Mouse (Mus musculus): ENCODE measurements around the gene Tjp2. TPM values are rescaled to one million over a fixed set of nuclear protein-coding genes. Genes with fewer than 3 reads are reported as not detected.
"Not testable (repeated sequence)": the region's sequence is repeated elsewhere in the genome, so short reads cannot be mapped to it uniquely, and the experiment has no call there.

The Tjp2 gene
- polyA plus RNA-seq, 1 experiment from 2014 or later, result 10.1 TPM

DNA sequence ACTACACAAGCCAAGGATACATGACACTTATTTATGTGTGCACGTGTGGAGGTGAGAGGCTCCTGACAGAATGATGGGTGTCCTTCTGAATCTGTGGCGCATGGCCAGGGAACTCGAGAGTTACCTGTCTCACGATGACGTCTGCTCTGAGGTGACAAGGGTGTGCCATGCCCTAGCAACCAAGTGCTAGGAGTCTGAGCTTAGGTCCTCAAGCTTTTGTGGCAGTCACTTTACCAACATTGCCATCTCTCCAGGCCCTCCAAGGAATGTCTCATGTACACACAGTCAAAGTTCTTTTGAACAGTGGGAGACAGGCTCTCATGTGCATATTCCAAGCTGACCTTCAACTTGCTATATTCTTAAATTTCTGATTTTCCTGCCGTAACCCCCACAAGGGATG lies 33.1 kb upstream of the Tjp2 start:
- H3K4me1 ChIP-seq, result no peaks in the 10 kb centered on the region
- no peak overlapping the region for H3K9ac ChIP-seq (replicated peaks)
- WGBS, result 96% methylated on average over 6 of the region's 6 CpGs
- H3K27ac ChIP-seq (replicated peaks), result no peak overlapping the region
- H3K9me3 ChIP-seq (replicated peaks), result no peaks in the 10 kb centered on the region
- no peak for ATAC-seq (ENCODE audit: low FRiP score)
- no peaks in the 10 kb centered on the region for H3K27me3 ChIP-seq (replicated peaks)
- H3K4me3 ChIP-seq (replicated peaks), result no peak overlapping the region
- H3K4me2 ChIP-seq, result no peak overlapping the region
- H3K36me3 ChIP-seq, result 0 out of 2 replicates have a peak, but pooled peaks cover 3% of the 10 kb centered on the region

DNA sequence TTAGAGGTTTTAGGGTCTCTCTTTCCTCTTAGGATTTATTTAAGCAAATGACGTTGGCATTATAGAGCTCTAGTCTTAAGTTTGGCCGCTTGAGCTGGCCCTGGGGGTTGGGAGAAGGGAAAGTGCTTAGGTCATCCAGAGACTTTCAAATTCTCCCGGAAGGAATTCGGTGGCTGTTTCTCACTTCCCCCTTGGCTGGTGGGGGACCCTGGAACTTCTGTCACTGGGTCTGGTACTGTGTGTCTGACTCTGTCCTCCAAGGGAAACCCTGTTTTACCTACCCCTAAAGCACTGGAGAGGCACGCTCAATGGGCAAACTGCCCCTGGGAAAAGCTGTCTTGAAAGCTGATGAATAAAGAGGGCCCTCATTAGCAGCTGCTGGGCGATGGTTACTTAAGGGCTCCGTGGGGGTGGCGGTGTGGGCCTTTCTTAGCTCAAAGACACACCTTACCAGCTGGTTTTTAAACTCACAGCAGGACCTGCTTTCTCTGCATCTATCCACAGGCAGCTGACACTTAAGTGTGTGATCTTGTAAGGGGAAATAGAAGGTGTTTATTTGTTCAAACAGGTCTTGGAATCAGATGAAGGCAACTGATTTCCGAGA lies 28.9 kb upstream of the Tjp2 start:
- H3K27ac ChIP-seq (replicated peaks), result no peak overlapping the region
- no peaks in the 10 kb centered on the region for H3K9me3 ChIP-seq (replicated peaks)
- peaks cover 6% of the 10 kb centered on the region for H3K4me1 ChIP-seq
- 33% methylated on average over 9 of the region's 9 CpGs for WGBS
- H3K4me3 ChIP-seq (replicated peaks), result no peak overlapping the region
- H3K4me2 ChIP-seq, result no peak overlapping the region
- H3K36me3 ChIP-seq, result no peaks in the 10 kb centered on the region
- H3K27me3 ChIP-seq (replicated peaks), result no peaks in the 10 kb centered on the region
- ATAC-seq (ENCODE audit: low FRiP score), result no peak
- H3K9ac ChIP-seq (replicated peaks), result no peak overlapping the region

DNA sequence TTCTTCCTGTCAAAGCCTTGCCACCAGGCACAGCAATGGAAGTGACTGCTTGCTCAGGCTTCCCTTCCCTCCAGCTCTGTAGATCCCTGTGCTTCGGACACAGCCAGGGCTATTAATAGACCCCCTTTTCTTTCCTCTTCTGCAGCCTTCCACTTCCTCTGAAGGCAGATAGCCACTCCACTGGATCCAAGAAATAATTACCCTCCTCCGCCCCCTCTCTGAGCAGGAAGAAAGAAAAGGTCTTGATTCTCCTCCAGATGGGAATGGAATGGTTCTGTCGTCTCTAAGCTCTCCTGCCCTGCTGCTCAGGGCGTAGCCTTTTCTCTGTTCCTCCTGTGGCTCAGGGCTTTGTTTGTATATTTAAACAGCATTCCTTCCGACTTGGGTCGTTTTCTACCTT lies 27.0 kb upstream of the Tjp2 start:
- Histone ChIP-seq H3K9ac (replicated peaks) (no peak overlapping the region), H3K36me3 (no peaks in the 10 kb centered on the region), H3K4me3 (replicated peaks) (no peak overlapping the region), H3K4me1 (peaks cover 6% of the 10 kb centered on the region), H3K27me3 (replicated peaks) (no peaks in the 10 kb centered on the region), H3K4me2 (no peak overlapping the region), H3K27ac (replicated peaks) (no peak overlapping the region), H3K9me3 (replicated peaks) (no peaks in the 10 kb centered on the region)
- no peak for ATAC-seq (ENCODE audit: low FRiP score)
- 20% methylated on average over 5 of the region's 6 CpGs for WGBS

DNA sequence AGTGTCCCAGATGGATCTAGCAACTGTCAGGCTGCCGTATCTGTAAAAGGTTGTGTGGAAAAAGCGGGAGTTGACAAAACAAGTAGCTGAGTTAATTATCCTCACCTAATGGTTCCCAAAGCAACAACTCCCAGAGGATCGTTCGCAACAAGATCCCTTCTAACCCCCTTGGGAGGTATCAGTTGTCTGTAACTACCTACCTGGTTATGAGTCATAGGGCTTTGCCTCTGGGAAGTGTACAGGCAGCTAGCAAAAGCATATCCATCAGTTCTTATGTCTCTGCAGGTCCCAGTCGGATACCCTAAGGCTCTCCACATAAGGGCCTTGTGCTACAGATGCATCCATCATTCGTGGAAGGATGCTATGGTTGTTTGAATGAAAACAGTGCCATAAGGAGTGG lies 18.5 kb upstream of the Tjp2 start:
- Histone ChIP-seq H3K9ac (replicated peaks) (no peak overlapping the region), H3K4me1 (peaks cover 8% of the 10 kb centered on the region; the same call in 1 of the 2 replicates), H3K9me3 (replicated peaks) (no peaks in the 10 kb centered on the region), H3K36me3 (no peaks in the 10 kb centered on the region), H3K4me2 (no peak overlapping the region), H3K27me3 (replicated peaks) (no peaks in the 10 kb centered on the region), H3K4me3 (replicated peaks) (no peak overlapping the region), H3K27ac (replicated peaks) (no peak overlapping the region)
- ATAC-seq (ENCODE audit: low FRiP score), result no peak
- WGBS, result 68% methylated on average over 6 of the region's 6 CpGs

DNA sequence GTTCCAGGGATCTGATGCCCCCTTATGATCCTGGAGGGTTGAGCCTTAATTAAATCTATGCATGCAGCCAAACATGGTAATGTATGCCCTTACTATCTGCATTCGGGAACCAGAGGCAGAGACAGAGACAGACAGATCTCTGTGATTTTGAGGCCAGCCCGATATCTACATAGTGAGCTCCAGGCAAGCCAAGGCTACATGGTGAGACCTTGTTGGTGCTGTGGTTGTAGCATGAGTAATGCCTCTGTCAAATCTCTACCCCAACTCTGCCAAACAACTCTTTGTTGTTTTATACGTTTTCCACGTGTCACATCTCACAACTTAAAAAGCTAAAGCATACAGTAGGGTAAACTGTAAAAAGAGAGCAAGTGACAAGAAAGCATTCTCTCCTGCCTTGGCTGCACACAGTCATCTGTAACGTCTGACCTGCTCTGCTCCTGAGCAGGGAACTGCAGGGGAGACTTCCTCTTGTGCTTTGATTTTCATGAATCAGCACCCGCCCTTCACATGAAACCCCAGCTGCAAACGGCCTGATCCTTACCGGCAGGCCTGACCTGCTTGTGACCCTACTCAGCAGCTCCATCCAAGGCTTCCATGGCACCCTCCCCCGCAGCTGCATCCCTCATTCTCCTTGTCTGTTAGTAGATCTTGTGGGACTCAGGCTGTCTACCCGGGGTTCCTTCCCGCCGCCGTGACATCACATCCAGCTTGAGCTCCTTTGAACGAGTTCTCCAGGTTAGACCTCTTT lies 17.1 kb upstream of the Tjp2 start:
- Histone ChIP-seq H3K36me3 (no peaks in the 10 kb centered on the region), H3K4me2 (no peak overlapping the region), H3K4me1 (peaks cover 8% of the 10 kb centered on the region; the same call in 1 of the 2 replicates), H3K27me3 (replicated peaks) (no peaks in the 10 kb centered on the region), H3K4me3 (replicated peaks) (no peak overlapping the region), H3K9me3 (replicated peaks) (no peaks in the 10 kb centered on the region), H3K27ac (replicated peaks) (no peak overlapping the region), H3K9ac (replicated peaks) (no peak overlapping the region)
- WGBS, result 24% methylated on average over 14 of the region's 14 CpGs
- ATAC-seq (ENCODE audit: low FRiP score), result no peak

DNA sequence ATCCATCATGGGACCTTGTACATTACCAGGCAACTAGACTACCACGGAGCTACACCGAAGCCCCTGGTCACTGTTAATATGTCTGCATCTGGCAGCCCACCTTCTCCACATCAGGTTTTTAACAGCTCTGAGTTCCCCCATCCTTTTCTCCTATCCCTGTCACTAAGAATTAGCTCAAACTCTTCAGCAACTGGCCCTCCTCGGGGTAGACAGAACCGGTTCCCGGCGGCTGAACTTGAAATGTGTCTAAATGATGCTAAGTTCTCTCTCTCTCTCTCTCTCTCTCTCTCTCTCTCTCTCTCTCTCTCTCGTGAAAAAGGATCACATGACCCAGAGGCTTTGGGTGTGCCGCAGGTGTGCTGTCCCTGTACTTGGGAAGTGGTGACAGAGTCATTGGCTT lies 16.4 kb upstream of the Tjp2 start:
- Histone ChIP-seq H3K4me1 (peaks cover 8% of the 10 kb centered on the region; the same call in 1 of the 2 replicates), H3K36me3 (no peaks in the 10 kb centered on the region), H3K27me3 (replicated peaks) (no peaks in the 10 kb centered on the region), H3K9me3 (replicated peaks) (no peaks in the 10 kb centered on the region), H3K27ac (replicated peaks) (no peak overlapping the region), H3K4me2 (no peak overlapping the region), H3K4me3 (replicated peaks) (no peak overlapping the region), H3K9ac (replicated peaks) (no peak overlapping the region)
- WGBS, result 83% methylated on average over 8 of the region's 8 CpGs
- ATAC-seq (ENCODE audit: low FRiP score), result no peak

DNA sequence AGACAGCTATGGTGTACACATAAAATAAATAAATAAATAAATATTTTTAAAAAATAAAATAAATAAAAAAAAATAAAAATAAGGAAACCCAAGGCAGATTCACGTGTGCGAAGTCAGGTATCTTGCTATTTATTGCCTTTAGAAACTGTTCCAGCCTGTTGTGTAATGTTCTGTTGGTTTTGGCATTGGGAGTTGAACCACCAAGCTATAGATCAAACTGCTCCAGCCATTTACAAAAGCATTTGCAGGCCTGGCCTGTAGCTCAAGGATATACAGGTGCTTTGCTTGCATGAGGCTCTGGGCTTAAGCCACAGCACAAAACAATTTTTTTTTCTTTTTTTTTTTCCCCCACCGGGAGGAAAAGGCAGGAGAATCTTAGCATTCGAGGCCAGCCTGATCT lies 13.2 kb upstream of the Tjp2 start:
- no peak overlapping the region for H3K4me2 ChIP-seq
- 91% methylated on average over 4 of the region's 4 CpGs for WGBS
- no peaks in the 10 kb centered on the region for H3K27me3 ChIP-seq (replicated peaks)
- H3K4me3 ChIP-seq (replicated peaks), result no peak overlapping the region
- no peaks in the 10 kb centered on the region for H3K9me3 ChIP-seq (replicated peaks)
- no peak for ATAC-seq (ENCODE audit: low FRiP score)
- H3K36me3 ChIP-seq, result no peaks in the 10 kb centered on the region
- peaks cover 8% of the 10 kb centered on the region; the same call in 1 of the 2 replicates for H3K4me1 ChIP-seq
- H3K27ac ChIP-seq (replicated peaks), result no peak overlapping the region
- no peak overlapping the region for H3K9ac ChIP-seq (replicated peaks)

DNA sequence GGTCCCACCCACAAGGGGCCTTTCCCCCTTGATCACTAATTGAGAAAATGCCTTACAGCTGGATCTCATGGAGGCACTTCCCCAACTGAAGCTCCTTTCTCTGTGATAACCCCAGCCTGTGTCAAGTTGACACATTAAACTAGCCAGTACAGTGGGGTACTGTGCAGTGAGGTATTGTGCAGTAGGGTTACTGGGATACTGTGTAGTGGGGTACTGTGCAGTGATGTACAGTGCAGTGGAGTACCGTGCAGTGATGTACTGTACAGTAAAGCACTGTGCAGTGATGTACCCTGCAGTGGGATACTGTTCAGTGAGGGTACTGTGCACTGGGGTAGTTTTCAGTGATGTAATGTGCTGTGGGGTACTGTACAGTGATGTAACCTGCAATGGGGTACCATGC lies 7.5 kb upstream of the Tjp2 start:
- not testable (repeated sequence) for ATAC-seq (ENCODE audit: low FRiP score); H3K27me3 ChIP-seq (replicated peaks); H3K9me3 ChIP-seq (replicated peaks); H3K4me1 ChIP-seq; H3K36me3 ChIP-seq; H3K4me3 ChIP-seq (replicated peaks); H3K4me2 ChIP-seq; H3K9ac ChIP-seq (replicated peaks); H3K27ac ChIP-seq (replicated peaks)
- 93% methylated on average over 1 of the region's 1 CpGs for WGBS

DNA sequence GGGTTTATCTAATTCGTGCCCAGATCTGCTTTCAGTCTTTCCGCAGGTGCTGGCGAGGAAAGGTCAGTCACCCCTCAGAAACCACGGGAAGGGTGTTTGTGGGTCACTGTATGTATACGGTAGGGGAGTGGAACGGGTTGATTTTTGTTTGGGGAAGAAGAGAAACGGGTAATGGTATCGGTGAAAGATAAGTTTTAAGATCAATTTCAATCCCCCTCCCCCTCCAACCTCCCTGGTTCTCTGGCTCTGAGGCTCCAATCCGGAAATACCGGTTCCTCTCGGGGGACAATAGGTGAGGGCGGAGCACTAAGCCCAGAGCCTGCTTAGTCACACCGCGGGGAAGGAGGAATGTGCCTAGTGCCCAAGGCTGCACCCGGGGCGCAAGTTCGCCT lies 471 bp upstream of the Tjp2 start:
- peak overlapping the region; percentile 89 for H3K4me2 ChIP-seq
- peak overlapping the region; percentile 44 for H3K4me3 ChIP-seq (replicated peaks)
- H3K27ac ChIP-seq (replicated peaks), result no peak overlapping the region
- peaks cover 14% of the 10 kb centered on the region for H3K4me1 ChIP-seq
- no peak overlapping the region for H3K9ac ChIP-seq (replicated peaks)
- H3K9me3 ChIP-seq (replicated peaks), result no peaks in the 10 kb centered on the region
- H3K27me3 ChIP-seq (replicated peaks), result peaks cover 35% of the 10 kb centered on the region
- H3K36me3 ChIP-seq, result no peaks in the 10 kb centered on the region
- ATAC-seq (ENCODE audit: low FRiP score), result no peak
- 2% methylated on average over 17 of the region's 17 CpGs for WGBS

DNA sequence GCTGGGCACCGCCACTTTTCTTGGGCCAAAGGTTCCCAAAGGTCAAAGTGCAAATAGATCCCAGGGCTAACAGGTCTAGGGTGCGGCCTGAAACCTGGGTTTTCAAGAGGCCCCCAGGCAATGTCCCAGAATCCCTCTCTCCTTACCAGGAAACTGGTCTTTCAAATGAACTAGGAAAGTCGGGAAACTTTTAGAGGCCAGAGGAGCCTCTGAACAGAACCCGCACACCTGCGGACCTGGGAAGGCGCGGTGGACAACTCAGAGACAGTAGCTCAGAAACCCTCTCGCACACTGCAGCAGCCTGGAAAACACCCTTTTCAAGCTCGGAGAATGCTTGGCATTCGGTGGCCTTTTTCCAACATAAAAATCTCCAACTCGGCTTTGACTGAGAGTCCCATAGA lies 979 bp downstream of the Tjp2 start:
- no peaks in the 10 kb centered on the region for H3K9me3 ChIP-seq (replicated peaks)
- no peak overlapping the region for H3K9ac ChIP-seq (replicated peaks)
- H3K4me2 ChIP-seq, result peak overlapping the region; percentile 89
- WGBS, result 18% methylated on average over 11 of the region's 11 CpGs
- peaks cover 14% of the 10 kb centered on the region for H3K4me1 ChIP-seq
- no peaks in the 10 kb centered on the region for H3K36me3 ChIP-seq
- H3K27ac ChIP-seq (replicated peaks), result 0 out of 2 replicates have a peak overlapping the region, but pooled peaks have one; percentile 24
- no peak for ATAC-seq (ENCODE audit: low FRiP score)
- peaks cover 35% of the 10 kb centered on the region for H3K27me3 ChIP-seq (replicated peaks)
- peak overlapping the region; percentile 44 for H3K4me3 ChIP-seq (replicated peaks)

DNA sequence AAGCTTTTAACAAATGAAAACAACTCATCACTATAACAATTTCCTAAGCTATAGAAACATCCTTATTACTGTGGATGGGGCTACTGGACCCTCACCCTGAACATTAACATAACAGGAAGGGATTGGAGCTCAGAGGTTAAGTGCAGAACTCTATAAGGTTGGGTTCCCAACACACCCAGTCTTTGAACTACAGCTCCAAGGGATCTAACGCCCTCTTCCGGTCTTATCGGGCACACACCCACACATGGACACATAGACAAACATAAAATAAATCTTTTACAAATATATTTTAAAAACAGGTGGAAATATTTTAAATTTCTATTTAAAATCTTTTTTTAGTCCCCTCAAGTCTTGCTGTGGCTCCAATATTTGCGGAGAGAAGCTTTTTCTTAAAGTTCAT lies 3.4 kb downstream of the Tjp2 start:
- Histone ChIP-seq H3K9me3 (replicated peaks) (no peaks in the 10 kb centered on the region), H3K27ac (replicated peaks) (no peak overlapping the region), H3K4me3 (replicated peaks) (no peak overlapping the region), H3K9ac (replicated peaks) (no peak overlapping the region), H3K27me3 (replicated peaks) (peaks cover 31% of the 10 kb centered on the region), H3K4me1 (peaks cover 14% of the 10 kb centered on the region), H3K36me3 (no peaks in the 10 kb centered on the region), H3K4me2 (no peak overlapping the region)
- WGBS, result 80% methylated on average over 4 of the region's 4 CpGs
- ATAC-seq (ENCODE audit: low FRiP score), result no peak

DNA sequence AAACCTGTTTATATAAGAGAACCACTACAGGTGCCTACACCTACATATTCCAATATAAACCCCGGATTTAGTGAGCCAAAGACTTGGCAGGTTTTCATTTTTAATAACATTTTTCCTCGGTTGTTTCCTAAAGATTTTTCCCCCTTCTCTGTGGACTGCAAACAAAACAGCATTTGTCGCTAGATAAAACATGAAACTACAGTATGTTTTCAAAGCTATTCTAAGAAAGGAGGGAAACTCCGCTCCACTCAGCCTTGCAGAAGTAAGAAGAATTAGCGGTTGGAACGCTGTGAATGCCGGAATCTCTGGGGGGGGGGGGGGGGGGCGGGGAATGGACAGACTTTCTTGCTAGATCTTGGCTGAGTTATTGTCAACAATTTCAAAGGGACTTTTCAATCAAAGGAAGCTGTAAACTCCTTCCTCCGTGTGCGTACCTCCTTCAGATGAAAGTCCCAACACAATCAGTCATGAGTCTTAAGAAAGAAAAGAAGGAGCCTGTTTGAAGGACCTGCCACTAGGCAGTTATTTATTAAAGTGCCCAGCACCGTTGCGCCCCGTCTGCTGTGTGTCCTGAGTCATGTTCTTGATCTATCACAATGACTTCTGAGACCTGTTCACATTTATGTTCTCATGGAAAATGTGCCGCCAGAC lies 3.9 kb downstream of the Tjp2 start:
- Histone ChIP-seq H3K4me3 (replicated peaks) (no peak overlapping the region), H3K9me3 (replicated peaks) (no peaks in the 10 kb centered on the region), H3K4me1 (peaks cover 14% of the 10 kb centered on the region), H3K27me3 (replicated peaks) (peaks cover 26% of the 10 kb centered on the region), H3K9ac (replicated peaks) (no peak overlapping the region), H3K4me2 (no peak overlapping the region), H3K27ac (replicated peaks) (no peak overlapping the region), H3K36me3 (no peaks in the 10 kb centered on the region)
- no peak for ATAC-seq (ENCODE audit: low FRiP score)
- 20% methylated on average over 14 of the region's 14 CpGs for WGBS
